Mouse (Mus musculus) cortical plate, adult 2 months (tissue): Measurements from ENCODE around the gene Pex16. TPM values are rescaled to one million over a fixed set of nuclear protein-coding genes. Genes with fewer than 3 reads are reported as not detected.
A peak's percentile ranks its signal among the peaks of the same experiment; 100 is the strongest.

Experiments
- H3K27ac ChIP-seq: fragments of 200-500 bp; 2 replicates; pipeline ENCODE4 v1.5.1; 2012; ENCODE audit warnings: low read length, control low read depth, inconsistent platforms; ENCODE audit not compliant: insufficient read depth
- H3K4me1 ChIP-seq: fragments of 200-500 bp; 2 replicates; pipeline ENCODE4 v1.6.1; 2011; ENCODE audit warnings: low read length; ENCODE audit not compliant: control insufficient read depth, insufficient read depth
- H3K4me3 ChIP-seq: fragments of 200-500 bp; 2 replicates; pipeline ENCODE4 v1.5.1; 2011; ENCODE audit warnings: mild to moderate bottlenecking, low read length, control low read depth; ENCODE audit not compliant: insufficient read depth
- CTCF ChIP-seq: fragments of 200-500 bp; IDR thresholded peaks from 2 replicates; pipeline ENCODE4 v1.5.1; 2011; ENCODE audit warnings: mild to moderate bottlenecking, control low read depth, low read length; ENCODE audit not compliant: insufficient read depth; ENCODE audit errors: extremely low read depth
- POLR2A ChIP-seq: fragments of 200-500 bp; IDR thresholded peaks from 2 replicates; pipeline ENCODE4 v1.6.1; 2011; ENCODE audit warnings: mild to moderate bottlenecking, low read length, control low read depth; ENCODE audit not compliant: insufficient read depth; ENCODE audit errors: extremely low read depth
- polyA plus RNA-seq: library from polyadenylated mRNA; depleted of rRNA; stranded (reverse); fragments of >200 nt; gene quantifications from 2 replicates; pipeline ENCODE4 v1.2.3, GENCODE M21; 2012; rRNA removed

Pex16 gene
- polyA plus RNA-seq, 1 experiment, result 45.5 TPM

- TF ChIP-seq CTCF (no peak), POLR2A (no peak)
- Histone ChIP-seq H3K27ac (peak overlapping the region; percentile 36; the same call in 1 of the 2 replicates), H3K4me3 (no peak overlapping the region), H3K4me1 (peaks cover 26% of the 10 kb centered on the region)
Observed at GRCm38 (mm10) chr2:92425366-92425765, 50.9 kb downstream of the Pex16 start.

GRCm38 (mm10) chr2:92426426-92426825 is 52.0 kb downstream of the Pex16 start:
- Histone ChIP-seq H3K4me3 (no peak overlapping the region), H3K4me1 (peaks cover 27% of the 10 kb centered on the region)
- TF ChIP-seq POLR2A, result no peak
- no peak for TF ChIP-seq CTCF

DNA sequence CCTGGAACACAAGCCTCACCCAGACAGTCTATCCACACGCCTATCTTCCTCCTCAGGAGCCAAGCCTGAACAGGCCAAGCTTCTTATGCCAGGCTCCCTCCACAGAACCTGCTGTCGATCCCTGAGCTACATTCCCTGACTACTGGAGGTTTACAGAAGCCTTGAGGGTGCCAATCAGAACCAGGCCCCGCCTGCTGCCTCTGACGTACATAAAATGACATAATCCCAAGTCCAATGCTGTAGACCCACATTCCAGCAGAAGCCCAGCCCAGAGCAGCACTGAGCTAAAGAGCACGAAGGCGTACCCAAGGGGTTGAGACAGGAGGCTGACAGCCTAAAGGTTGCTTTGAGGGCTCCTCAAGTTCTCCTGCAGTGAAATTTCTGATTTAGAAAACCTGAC is 53.4 kb downstream of the Pex16 start:
- Histone ChIP-seq H3K4me3 (no peak overlapping the region; the same call in 1 of the 2 replicates), H3K4me1 (peaks cover 27% of the 10 kb centered on the region), H3K27ac (peak overlapping the region; percentile 51)
- TF ChIP-seq POLR2A, result peak; percentile 98
- no peak for TF ChIP-seq CTCF

More at GRCm38 (mm10) chr2:92426426-92426825, 52.0 kb downstream of the Pex16 start:
- H3K27ac ChIP-seq, result peak overlapping the region; percentile 15

- Histone ChIP-seq H3K4me3 (no peak overlapping the region; the same call in 1 of the 2 replicates), H3K4me1 (peaks cover 27% of the 10 kb centered on the region), H3K27ac (no peak overlapping the region)
- TF ChIP-seq CTCF, result no peak
- no peak for TF ChIP-seq POLR2A
Observed at GRCm38 (mm10) chr2:92430089-92430488, 55.6 kb downstream of the Pex16 start.

Other genes starting within 250 kb of the Pex16 start
- gene Large2, start 193 bp downstream of the Pex16 start, polyA plus RNA-seq, result 0.31 and 0.59 TPM in 2 replicates
- gene 1700029I15Rik, start 7.9 kb downstream of the Pex16 start, polyA plus RNA-seq, result 4.2 and 4.4 TPM in 2 replicates
- gene Mapk8ip1, start 26.6 kb downstream of the Pex16 start, polyA plus RNA-seq, result 320 and 321 TPM in 2 replicates
- 99.9 and 108 TPM in 2 replicates for gene Cry2, start 59.4 kb downstream of the Pex16 start, polyA plus RNA-seq
- gene Slc35c1, start 85.9 kb downstream of the Pex16 start, polyA plus RNA-seq, result 14.0 and 14.2 TPM in 2 replicates
- gene Chst1, start 225.0 kb downstream of the Pex16 start, polyA plus RNA-seq, result 235 and 243 TPM in 2 replicates